Mouse (Mus musculus): ENCODE data around the gene Mrps24. TPM values are rescaled to one million over a fixed set of nuclear protein-coding genes. Genes with fewer than 3 reads are reported as not detected.
A peak's percentile ranks its signal among the peaks of the same experiment; 100 is the strongest.

Gene Mrps24
- polyA plus RNA-seq, 1 experiment from 2014 or later: 225 TPM

GRCm38 (mm10) chr11:5716246-5716645, 766 bp upstream of the Mrps24 start:
- Histone ChIP-seq H3K4me1 (ENCODE audit: control insufficient read depth, insufficient read depth, low read length) (no peaks in the 10 kb centered on the region), H3K4me2 (replicated peaks; ENCODE audit: low read depth, low read length) (no peak overlapping the region), H3K9me3 (ENCODE audit: control insufficient read depth, low read depth, low read length) (no peaks in the 10 kb centered on the region), H3K27ac (ENCODE audit: low read length) (no peak overlapping the region), H3K9ac (replicated peaks; ENCODE audit: low read depth, low read length) (no peak overlapping the region), H3K27me3 (ENCODE audit: control insufficient read depth, insufficient read depth, low read length) (no peaks in the 10 kb centered on the region), H3K36me3 (ENCODE audit: control insufficient read depth, insufficient read depth, low read length) (peaks cover 35% of the 10 kb centered on the region), H3K4me3 (ENCODE audit: low read depth, low read length) (no peak overlapping the region)
- no peak for ATAC-seq (ENCODE audit: insufficient number of reproducible peaks, insufficient read depth, low FRiP score, low read depth)
- 86% methylated on average over 11 of the region's 11 CpGs for WGBS

GRCm38 (mm10) chr11:5715179-5715578, 301 bp downstream of the Mrps24 start:
- H3K27ac ChIP-seq (ENCODE audit: low read length): no peak overlapping the region
- no peak overlapping the region for H3K9ac ChIP-seq (replicated peaks; ENCODE audit: low read depth, low read length)
- H3K27me3 ChIP-seq (ENCODE audit: control insufficient read depth, insufficient read depth, low read length): no peaks in the 10 kb centered on the region
- no peak for ATAC-seq (ENCODE audit: insufficient number of reproducible peaks, insufficient read depth, low FRiP score, low read depth)
- no peaks in the 10 kb centered on the region for H3K4me1 ChIP-seq (ENCODE audit: control insufficient read depth, insufficient read depth, low read length)
- 90% methylated on average over 9 of the region's 9 CpGs for WGBS
- peaks cover 35% of the 10 kb centered on the region for H3K36me3 ChIP-seq (ENCODE audit: control insufficient read depth, insufficient read depth, low read length)
- no peaks in the 10 kb centered on the region for H3K9me3 ChIP-seq (ENCODE audit: control insufficient read depth, low read depth, low read length)
- H3K4me2 ChIP-seq (replicated peaks; ENCODE audit: low read depth, low read length): no peak overlapping the region
- no peak overlapping the region for H3K4me3 ChIP-seq (ENCODE audit: low read depth, low read length)

GRCm38 (mm10) chr11:5707530-5708353, 7.7 kb downstream of the Mrps24 start:
- Histone ChIP-seq H3K4me3 (ENCODE audit: low read depth, low read length) (peak overlapping the region; percentile 96), H3K4me2 (replicated peaks; ENCODE audit: low read depth, low read length) (peak overlapping the region; percentile 84), H3K4me1 (ENCODE audit: control insufficient read depth, insufficient read depth, low read length) (peaks cover 14% of the 10 kb centered on the region), H3K9ac (replicated peaks; ENCODE audit: low read depth, low read length) (peak overlapping the region; percentile 90), H3K9me3 (ENCODE audit: control insufficient read depth, low read depth, low read length) (no peaks in the 10 kb centered on the region), H3K36me3 (ENCODE audit: control insufficient read depth, insufficient read depth, low read length) (peaks cover 14% of the 10 kb centered on the region; the same call in 1 of the 2 replicates), H3K27me3 (ENCODE audit: control insufficient read depth, insufficient read depth, low read length) (no peaks in the 10 kb centered on the region), H3K27ac (ENCODE audit: low read length) (peak overlapping the region; percentile 63; the same call in 1 of the 2 replicates)
- peak; percentile 95 for ATAC-seq (ENCODE audit: insufficient number of reproducible peaks, insufficient read depth, low FRiP score, low read depth)
- 17% methylated on average over 49 of the region's 50 CpGs for WGBS

GRCm38 (mm10) chr11:5706874-5707529, 8.5 kb downstream of the Mrps24 start:
- Histone ChIP-seq H3K9ac (replicated peaks; ENCODE audit: low read depth, low read length) (peak overlapping the region; percentile 90), H3K4me3 (ENCODE audit: low read depth, low read length) (peak overlapping the region; percentile 96), H3K4me1 (ENCODE audit: control insufficient read depth, insufficient read depth, low read length) (peaks cover 14% of the 10 kb centered on the region), H3K36me3 (ENCODE audit: control insufficient read depth, insufficient read depth, low read length) (peaks cover 14% of the 10 kb centered on the region; the same call in 1 of the 2 replicates), H3K4me2 (replicated peaks; ENCODE audit: low read depth, low read length) (peak overlapping the region; percentile 84), H3K27me3 (ENCODE audit: control insufficient read depth, insufficient read depth, low read length) (no peaks in the 10 kb centered on the region), H3K27ac (ENCODE audit: low read length) (peak overlapping the region; percentile 63; the same call in 1 of the 2 replicates), H3K9me3 (ENCODE audit: control insufficient read depth, low read depth, low read length) (no peaks in the 10 kb centered on the region)
- WGBS: under 1% methylated on average over 43 of the region's 43 CpGs
- peak; percentile 73 for ATAC-seq (ENCODE audit: insufficient number of reproducible peaks, insufficient read depth, low FRiP score, low read depth)

GRCm38 (mm10) chr11:5705972-5706371, 9.5 kb downstream of the Mrps24 start:
- peak overlapping the region; percentile 84 for H3K4me2 ChIP-seq (replicated peaks; ENCODE audit: low read depth, low read length)
- peaks cover 14% of the 10 kb centered on the region; the same call in 1 of the 2 replicates for H3K36me3 ChIP-seq (ENCODE audit: control insufficient read depth, insufficient read depth, low read length)
- WGBS: 88% methylated on average over 9 of the region's 9 CpGs
- no peaks in the 10 kb centered on the region for H3K9me3 ChIP-seq (ENCODE audit: control insufficient read depth, low read depth, low read length)
- H3K27me3 ChIP-seq (ENCODE audit: control insufficient read depth, insufficient read depth, low read length): no peaks in the 10 kb centered on the region
- ATAC-seq (ENCODE audit: insufficient number of reproducible peaks, insufficient read depth, low FRiP score, low read depth): no peak
- no peak overlapping the region for H3K9ac ChIP-seq (replicated peaks; ENCODE audit: low read depth, low read length)
- peaks cover 14% of the 10 kb centered on the region for H3K4me1 ChIP-seq (ENCODE audit: control insufficient read depth, insufficient read depth, low read length)
- H3K27ac ChIP-seq (ENCODE audit: low read length): no peak overlapping the region
- H3K4me3 ChIP-seq (ENCODE audit: low read depth, low read length): no peak overlapping the region

- Histone ChIP-seq H3K4me1 (ENCODE audit: control insufficient read depth, insufficient read depth, low read length) (peaks cover 14% of the 10 kb centered on the region), H3K9ac (replicated peaks; ENCODE audit: low read depth, low read length) (no peak overlapping the region), H3K9me3 (ENCODE audit: control insufficient read depth, low read depth, low read length) (no peaks in the 10 kb centered on the region), H3K27ac (ENCODE audit: low read length) (no peak overlapping the region), H3K4me2 (replicated peaks; ENCODE audit: low read depth, low read length) (no peak overlapping the region), H3K4me3 (ENCODE audit: low read depth, low read length) (no peak overlapping the region), H3K36me3 (ENCODE audit: control insufficient read depth, insufficient read depth, low read length) (peaks cover 14% of the 10 kb centered on the region; the same call in 1 of the 2 replicates), H3K27me3 (ENCODE audit: control insufficient read depth, insufficient read depth, low read length) (no peaks in the 10 kb centered on the region)
- 88% methylated on average over 1 of the region's 1 CpGs for WGBS
- no peak for ATAC-seq (ENCODE audit: insufficient number of reproducible peaks, insufficient read depth, low FRiP score, low read depth)
Observed at GRCm38 (mm10) chr11:5703341-5703740, 12.1 kb downstream of the Mrps24 start.

- ATAC-seq (ENCODE audit: insufficient number of reproducible peaks, insufficient read depth, low FRiP score, low read depth): no peak
- Histone ChIP-seq H3K36me3 (ENCODE audit: control insufficient read depth, insufficient read depth, low read length) (peaks cover 14% of the 10 kb centered on the region; the same call in 1 of the 2 replicates), H3K4me2 (replicated peaks; ENCODE audit: low read depth, low read length) (no peak overlapping the region), H3K27ac (ENCODE audit: low read length) (no peak overlapping the region), H3K4me1 (ENCODE audit: control insufficient read depth, insufficient read depth, low read length) (peaks cover 14% of the 10 kb centered on the region), H3K27me3 (ENCODE audit: control insufficient read depth, insufficient read depth, low read length) (no peaks in the 10 kb centered on the region), H3K9ac (replicated peaks; ENCODE audit: low read depth, low read length) (no peak overlapping the region), H3K9me3 (ENCODE audit: control insufficient read depth, low read depth, low read length) (no peaks in the 10 kb centered on the region), H3K4me3 (ENCODE audit: low read depth, low read length) (no peak overlapping the region)
- 92% methylated on average over 6 of the region's 6 CpGs for WGBS
Observed at GRCm38 (mm10) chr11:5702957-5703332, 12.5 kb downstream of the Mrps24 start.

GRCm38 (mm10) chr11:5702271-5702956, 13.1 kb downstream of the Mrps24 start:
- H3K4me1 ChIP-seq (ENCODE audit: control insufficient read depth, insufficient read depth, low read length): peaks cover 14% of the 10 kb centered on the region
- H3K4me3 ChIP-seq (ENCODE audit: low read depth, low read length): no peak overlapping the region
- H3K27ac ChIP-seq (ENCODE audit: low read length): no peak overlapping the region
- no peaks in the 10 kb centered on the region for H3K9me3 ChIP-seq (ENCODE audit: control insufficient read depth, low read depth, low read length)
- no peak for ATAC-seq (ENCODE audit: insufficient number of reproducible peaks, insufficient read depth, low FRiP score, low read depth)
- WGBS: 74% methylated on average over 5 of the region's 5 CpGs
- H3K9ac ChIP-seq (replicated peaks; ENCODE audit: low read depth, low read length): no peak overlapping the region
- no peak overlapping the region for H3K4me2 ChIP-seq (replicated peaks; ENCODE audit: low read depth, low read length)
- H3K27me3 ChIP-seq (ENCODE audit: control insufficient read depth, insufficient read depth, low read length): no peaks in the 10 kb centered on the region
- peaks cover 14% of the 10 kb centered on the region; the same call in 1 of the 2 replicates for H3K36me3 ChIP-seq (ENCODE audit: control insufficient read depth, insufficient read depth, low read length)

Data from stomach, embryonic 14.5 days (tissue).